Mouse (Mus musculus): ENCODE results near the gene Actg1. TPM values are rescaled to one million over a fixed set of nuclear protein-coding genes. Genes with fewer than 3 reads are reported as not detected.
A peak's percentile ranks its signal among the peaks of the same experiment; 100 is the strongest.

Actg1 gene
- polyA plus RNA-seq (2017; shearing (Covaris generic)): 1,000 to 10,000 TPM; 2,904 to 3,852 TPM

DNA sequence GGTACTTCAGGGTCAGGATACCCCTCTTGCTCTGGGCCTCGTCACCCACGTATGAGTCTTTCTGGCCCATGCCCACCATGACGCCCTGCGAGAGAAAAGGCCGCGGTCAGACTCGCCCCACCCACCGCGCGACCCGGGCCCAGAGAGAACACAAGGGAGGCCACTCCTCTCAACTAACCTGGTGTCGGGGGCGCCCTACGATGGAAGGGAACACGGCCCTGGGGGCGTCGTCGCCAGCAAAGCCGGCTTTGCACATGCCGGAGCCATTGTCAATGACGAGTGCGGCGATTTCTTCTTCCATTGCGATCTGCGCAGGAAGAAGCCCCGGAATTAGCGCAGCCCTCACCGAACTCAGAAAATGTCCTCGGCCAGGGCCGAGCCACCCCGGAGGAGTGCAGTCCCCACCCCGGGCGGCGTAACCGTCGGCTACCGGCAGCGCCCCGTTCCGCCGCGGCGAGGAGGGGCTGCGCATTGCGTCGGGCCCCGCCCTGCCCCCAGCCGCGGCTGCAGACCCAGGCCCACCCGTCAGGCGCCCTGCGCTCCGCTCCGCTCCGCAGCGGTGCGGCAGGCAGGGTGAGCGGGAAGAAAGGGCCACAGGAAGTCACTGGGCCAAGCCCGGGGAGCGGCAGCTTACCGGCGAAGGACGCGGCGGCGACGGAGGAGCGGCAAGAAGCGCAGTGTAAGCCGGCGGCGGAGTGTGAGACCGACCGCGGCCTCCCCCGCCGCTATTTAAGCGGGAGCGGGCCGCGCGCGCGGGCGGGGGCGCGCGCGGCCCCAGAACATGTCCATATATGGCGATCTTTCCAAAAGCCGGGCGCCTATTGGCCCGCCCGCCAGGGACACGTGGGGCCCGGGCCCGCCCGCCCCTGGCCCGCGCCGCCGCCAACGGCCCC lies at the start of gene Actg1:
Gene Actg1 (minus strand): TSS at position 752 of the 893 bp plus-strand sequence.
- peak; percentile 68 for ATAC-seq

- ATAC-seq: no peak
Observed at GRCm38 (mm10) chr11:120397602-120398001, 49.3 kb upstream of the Actg1 start.

- no peak for ATAC-seq
Observed at GRCm38 (mm10) chr11:120395661-120396060, 47.3 kb upstream of the Actg1 start.

- ATAC-seq: no peak
Observed at GRCm38 (mm10) chr11:120388580-120388979, 40.2 kb upstream of the Actg1 start.

GRCm38 (mm10) chr11:120387157-120387556 lies 38.8 kb upstream of the Actg1 start:
- no peak for ATAC-seq

- no peak for ATAC-seq
Observed at GRCm38 (mm10) chr11:120386632-120387031, 38.3 kb upstream of the Actg1 start.

DNA sequence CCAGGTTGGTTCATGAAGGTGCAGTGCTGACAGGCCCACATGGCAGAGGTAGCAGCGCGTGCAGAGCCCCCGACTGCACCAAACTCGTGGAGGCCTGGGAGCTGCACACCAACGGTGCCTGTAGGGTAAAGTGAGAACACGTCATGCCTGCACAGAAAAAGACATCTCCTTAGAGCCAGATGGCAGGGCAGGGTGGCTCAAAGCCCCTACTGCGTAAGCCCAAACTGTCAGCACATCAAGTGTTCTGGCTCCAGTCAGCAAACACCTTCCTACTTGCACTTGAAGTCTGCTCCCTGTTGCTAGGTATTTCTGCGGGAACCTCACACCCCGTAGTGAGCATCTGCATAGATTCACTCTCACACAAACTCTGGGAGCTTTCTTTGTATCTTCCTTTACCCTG lies 34.2 kb upstream of the Actg1 start:
- ATAC-seq: no peak

GRCm38 (mm10) chr11:120381157-120381556 lies 32.8 kb upstream of the Actg1 start:
- no peak for ATAC-seq

DNA sequence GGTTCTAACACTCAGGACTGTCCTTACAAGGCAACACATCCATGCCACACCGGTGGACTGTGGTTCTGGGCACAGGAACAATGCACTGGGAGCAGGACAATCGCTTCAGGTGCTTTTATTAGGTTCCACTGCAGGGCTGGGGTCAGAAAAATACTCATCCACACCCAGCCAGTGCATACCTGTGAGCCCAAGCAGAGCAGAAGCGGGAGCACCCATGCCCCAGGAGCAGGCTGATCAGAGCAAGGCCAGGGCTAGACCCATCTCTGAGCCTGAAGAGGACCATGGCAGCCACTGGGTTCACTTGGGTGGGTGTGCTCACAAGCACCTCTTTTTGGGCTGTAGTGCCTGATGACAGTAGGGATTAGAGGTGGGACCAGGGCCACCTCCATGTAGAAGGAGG lies 31.9 kb upstream of the Actg1 start:
- ATAC-seq: no peak

GRCm38 (mm10) chr11:120378611-120379540 lies 30.5 kb upstream of the Actg1 start, which contains the start of gene Faap100:
Faap100 (minus strand) TSS chr11:120378764.
- peak; percentile 89 for ATAC-seq

DNA sequence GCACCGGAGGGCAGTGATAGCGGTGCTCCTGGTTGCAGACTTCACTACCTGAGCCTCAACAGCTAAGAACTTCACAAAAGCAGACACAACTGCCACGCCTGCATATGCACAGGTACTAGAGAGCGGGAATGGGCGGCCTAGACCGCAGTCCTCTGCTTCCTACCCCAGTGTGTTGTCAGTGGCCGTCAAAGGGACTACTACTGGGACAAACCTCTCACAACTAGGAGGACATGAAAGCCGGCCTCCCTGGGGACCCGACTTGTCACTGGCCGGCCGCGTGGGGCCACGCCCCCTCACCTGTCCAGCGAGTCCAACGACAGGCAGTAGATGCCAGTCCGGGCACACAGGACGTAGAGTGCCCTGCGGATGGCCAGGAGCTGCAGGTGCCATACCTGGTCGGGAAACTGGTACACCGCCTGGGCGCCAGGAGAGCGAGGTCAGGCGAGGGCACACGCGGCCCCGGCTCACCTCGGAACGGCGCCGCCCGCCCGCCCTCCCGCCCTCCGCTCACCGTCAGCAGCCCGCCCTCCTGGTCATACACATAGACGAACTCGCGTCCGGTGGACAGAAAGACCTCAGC lies 29.8 kb upstream of the Actg1 start:
- ATAC-seq: no peak

DNA sequence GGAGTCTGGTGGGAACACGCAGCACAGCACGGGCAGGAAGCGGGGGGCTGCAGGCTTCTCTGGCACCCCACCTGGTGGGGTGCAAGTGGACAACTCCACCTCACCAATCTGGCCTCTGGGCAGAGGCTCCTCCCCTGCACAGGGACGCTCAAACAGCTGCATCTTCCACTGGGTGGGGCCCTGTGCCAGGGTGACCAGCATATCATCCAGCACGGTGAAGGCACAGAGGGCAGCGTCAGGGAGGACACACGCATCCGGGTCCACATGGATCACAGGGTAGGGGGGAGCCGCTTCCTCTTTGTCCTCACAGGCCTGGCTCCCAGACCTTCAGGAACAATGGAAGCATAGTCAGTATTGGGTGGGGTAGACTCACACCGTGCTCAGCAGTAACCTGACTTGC lies 29.0 kb upstream of the Actg1 start:
- no peak for ATAC-seq

DNA sequence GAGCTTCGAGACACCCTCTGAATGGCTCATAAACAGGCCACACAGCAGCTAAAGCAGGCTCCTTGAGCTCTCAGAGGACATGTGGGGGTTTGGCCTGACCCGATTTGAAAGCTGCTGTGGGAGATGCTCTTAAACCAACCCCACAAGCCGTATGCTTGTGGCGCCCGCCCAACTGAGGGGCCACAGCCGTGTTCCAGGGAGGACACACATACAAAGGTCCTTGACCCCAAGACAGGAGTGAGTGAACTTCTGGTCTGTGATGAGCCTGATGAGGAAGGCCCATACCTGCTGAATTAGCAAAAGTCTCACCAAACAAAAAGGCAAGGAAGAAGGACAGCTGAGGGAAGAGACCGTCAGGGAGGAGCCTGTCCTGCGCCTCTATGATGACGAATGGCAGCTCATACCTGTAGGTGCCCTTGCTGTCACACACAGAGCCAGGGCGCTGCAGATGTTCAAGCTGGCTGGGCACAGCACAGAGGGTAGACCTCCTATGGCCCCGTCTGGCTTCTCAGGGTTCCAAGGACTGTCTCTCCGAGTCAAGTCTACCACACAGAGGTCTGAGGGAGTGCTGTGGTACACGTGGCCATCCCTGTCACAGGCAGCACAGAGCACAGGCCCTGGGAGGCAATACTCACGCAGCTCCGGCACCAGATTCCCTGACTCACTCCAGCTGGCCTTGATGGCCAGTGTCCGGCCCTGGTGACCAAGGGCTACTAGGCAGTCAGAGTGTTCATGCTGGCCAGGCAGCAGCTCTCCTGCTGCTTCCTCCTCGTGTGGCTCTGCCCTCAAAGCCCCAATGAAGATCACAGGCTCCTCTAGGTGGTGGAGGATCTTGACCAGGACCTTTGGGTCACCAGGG lies 28.2 kb upstream of the Actg1 start:
- ATAC-seq: no peak

DNA sequence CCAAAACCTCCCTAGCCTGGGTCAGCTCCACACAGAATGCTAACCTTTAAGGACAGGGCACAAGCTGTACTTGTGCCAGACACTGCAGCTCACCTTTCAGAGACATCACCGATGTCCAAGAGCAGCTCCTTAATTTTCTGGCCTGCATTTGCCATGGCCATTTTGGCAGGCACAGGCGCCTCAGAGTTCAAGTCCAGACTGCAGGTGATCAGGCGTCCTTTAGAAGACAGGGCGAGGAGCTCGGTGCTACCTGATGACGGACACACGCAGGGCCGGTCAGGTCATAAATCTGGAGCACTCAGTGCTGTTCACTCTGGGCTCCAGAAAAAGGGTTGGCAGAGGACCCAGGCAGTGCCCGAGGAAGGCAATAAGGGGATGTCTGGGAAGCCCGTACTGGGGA lies 27.0 kb upstream of the Actg1 start:
- ATAC-seq: no peak

- ATAC-seq: no peak
Observed at GRCm38 (mm10) chr11:120373820-120374586, 25.7 kb upstream of the Actg1 start.

DNA sequence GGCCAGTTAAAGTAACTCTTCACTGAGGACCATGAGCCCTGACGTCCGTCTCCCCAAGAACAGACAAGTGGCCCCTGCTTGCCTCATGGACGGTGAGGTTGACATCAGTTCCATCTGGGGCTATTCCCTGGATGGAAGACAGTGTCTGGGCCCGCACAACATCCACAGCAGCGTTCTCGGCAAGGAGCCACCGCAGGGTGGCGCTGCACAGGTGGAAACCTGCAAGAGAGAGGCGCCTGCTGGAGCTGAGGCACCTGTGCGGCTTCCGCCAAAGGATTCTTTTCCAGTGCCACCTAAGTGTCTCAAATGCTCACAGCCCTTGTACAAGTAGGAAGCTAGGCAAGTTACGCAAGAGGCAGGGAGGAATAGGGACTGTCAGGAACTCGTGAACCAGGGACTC lies 24.7 kb upstream of the Actg1 start:
- no peak for ATAC-seq

- peak; percentile 40 for ATAC-seq
Observed at GRCm38 (mm10) chr11:120369656-120370055, 21.3 kb upstream of the Actg1 start.

DNA sequence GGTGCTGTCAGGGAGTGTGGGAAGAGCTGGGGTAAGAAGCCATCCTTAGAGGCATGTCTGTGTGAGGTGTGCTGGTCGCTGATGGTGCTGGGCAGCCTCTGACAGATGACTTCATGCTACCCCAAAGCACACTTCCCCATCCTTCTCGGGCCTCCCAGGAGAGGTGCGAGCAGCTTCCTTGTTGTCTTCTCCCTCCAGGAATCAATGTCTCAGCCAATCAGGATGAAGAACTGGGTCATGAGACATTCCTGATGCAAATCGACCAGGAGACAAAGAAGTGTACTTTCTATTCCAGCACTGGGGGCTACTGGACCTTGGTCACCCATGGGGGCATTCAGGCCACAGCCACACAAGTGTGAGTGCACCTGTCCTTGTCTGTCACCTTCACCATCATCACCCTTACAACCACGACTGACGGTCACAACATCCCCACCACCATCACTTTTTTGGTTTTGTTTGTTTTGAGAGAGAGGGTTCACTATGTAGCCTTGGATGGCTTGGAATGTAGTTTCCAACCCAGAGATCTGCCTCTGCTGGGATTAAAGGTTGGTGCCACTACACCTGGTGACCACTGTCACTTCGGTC lies 18.2 kb upstream of the Actg1 start:
- ATAC-seq: no peak

GRCm38 (mm10) chr11:120362891-120363290 lies 14.5 kb upstream of the Actg1 start:
- no peak for ATAC-seq

- ATAC-seq: no peak
Observed at GRCm38 (mm10) chr11:120361295-120361694, 13.0 kb upstream of the Actg1 start, which contains the start of gene Fscn2. Fscn2 (plus strand) TSS chr11:120361534.

- ATAC-seq: no peak
Observed at GRCm38 (mm10) chr11:120360755-120361154, 12.4 kb upstream of the Actg1 start.
